Mouse (Mus musculus) left cerebral cortex, postnatal 10 days (tissue): Measurements from ENCODE around the gene Hist1h1d. TPM values are rescaled to one million over a fixed set of nuclear protein-coding genes. Genes with fewer than 3 reads are reported as not detected.

ENCODE experiments used
- DNase-seq, 2 experiments: peaks; one replicate each; pipeline ENCODE4 v3.0.0; 2021 to 2022; ENCODE audit warnings: low spot score in 2 of 2, mixed read lengths in 1 of 2; ENCODE audit errors: extremely low spot score in 1 of 2
- intact Hi-C: fragments of 180-260 bp; cut with DNase I; formaldehyde crosslinking; loops from one replicate; pipeline ENCODE4 v1.15.1; 2025
- microRNA-seq: library from miRNA; unstranded; fragments of <30 nt; microRNA quantifications from one replicate; pipeline ENCODE4 v1.2.0, GENCODE M21; 2022
- total RNA-seq, 2 experiments: library from RNA; stranded (reverse); gene quantifications; 2 replicates each; pipeline ENCODE4 v1.2.3; 2021

Gene Hist1h1d
- total RNA-seq, 2 experiments from 2014 or later, result 4.5 to 5.3 TPM

GRCm38 (mm10) chr13:23603182-23603699 lies 50.2 kb downstream of the Hist1h1d start:
- DNase-seq, result no peak
- intact Hi-C loops, result no loop called here

GRCm38 (mm10) chr13:23604452-23604851 lies 51.4 kb downstream of the Hist1h1d start:
- intact Hi-C loops, result no loop called here
- DNase-seq, result no peak

GRCm38 (mm10) chr13:23605052-23605451 lies 52.0 kb downstream of the Hist1h1d start:
- no peak for DNase-seq
- intact Hi-C loops, result no loop called here

GRCm38 (mm10) chr13:23609209-23609608 lies 56.1 kb downstream of the Hist1h1d start:
- DNase-seq, result no peak
- intact Hi-C loops, result no loop called here

GRCm38 (mm10) chr13:23609844-23610243 lies 56.8 kb downstream of the Hist1h1d start:
- DNase-seq, result no peak
- intact Hi-C loops, result no loop called here

Small RNA genes lying within 50 kb of the gene (microRNA-seq; reads per million reads assigned to microRNA genes)
- gene Gm44297, result not detected
- gene Gm44359, result not detected
- gene Gm44394, result not detected
- 1.1 reads per million for gene n-TStga1

Other genes starting within 250 kb of the Hist1h1d start
- gene Zfp322a, start 184.1 kb upstream of the Hist1h1d start, total RNA-seq, result 10 to 100 TPM; 38.1 to 40.8 TPM
- gene Abt1, start 129.4 kb upstream of the Hist1h1d start, total RNA-seq, result 1 to 10 TPM; 6.3 to 6.5 TPM
- not detected for gene Btn1a1, start 87.4 kb upstream of the Hist1h1d start, total RNA-seq
- under 1 TPM; 0.75 to 0.88 TPM for gene Btn2a2, start 64.4 kb upstream of the Hist1h1d start, total RNA-seq
- 100 to 1,000 TPM; 265 to 270 TPM for gene Hist1h4h, start 22.2 kb upstream of the Hist1h1d start, total RNA-seq
- 10 to 100 TPM; 27.0 to 28.3 TPM for gene Hist1h2af, start 19.4 kb upstream of the Hist1h1d start, total RNA-seq
- 10 to 100 TPM in 1 of 2 experiments, 1 to 10 TPM in 1; 9.7 to 10.4 TPM for gene Hist1h3g, start 17.8 kb upstream of the Hist1h1d start, total RNA-seq
- gene Hist1h2bh, start 9.9 kb upstream of the Hist1h1d start, total RNA-seq, result 1 to 10 TPM; 1.4 to 1.7 TPM
- gene Hist1h3f, start 9.2 kb upstream of the Hist1h1d start, total RNA-seq, result 10 to 100 TPM; 22.6 to 23.0 TPM
- gene Hist1h4f, start 1.6 kb upstream of the Hist1h1d start, total RNA-seq, result 100 to 1,000 TPM; 148 to 159 TPM
- gene Hist1h3e, start 9.1 kb downstream of the Hist1h1d start, total RNA-seq, result 10 to 100 TPM; 65.0 to 81.2 TPM
- gene Hist1h2ae, start 18.0 kb downstream of the Hist1h1d start, total RNA-seq, result 10 to 100 TPM in 1 of 2 experiments, 1 to 10 TPM in 1; 9.5 to 14.3 TPM
- 100 to 1,000 TPM in 1 of 2 experiments, 10 to 100 TPM in 1; 94.0 to 103 TPM for gene Hist1h2bg, start 18.1 kb downstream of the Hist1h1d start, total RNA-seq
- gene Hist1h2bf, start 20.9 kb downstream of the Hist1h1d start, total RNA-seq, result 10 to 100 TPM; 38.1 to 39.3 TPM
- gene Hist1h2ad, start 21.1 kb downstream of the Hist1h1d start, total RNA-seq, result 1 to 10 TPM; 5.8 to 9.4 TPM
- 1 to 10 TPM; 8.4 to 9.1 TPM for gene Hist1h3d, start 22.5 kb downstream of the Hist1h1d start, total RNA-seq
- 100 to 1,000 TPM; 134 to 145 TPM for gene Hist1h4d, start 28.3 kb downstream of the Hist1h1d start, total RNA-seq
- gene Hist1h2be, start 67.9 kb downstream of the Hist1h1d start, total RNA-seq, result 1 to 10 TPM; 6.8 to 7.2 TPM
- 10 to 100 TPM; 62.5 to 68.0 TPM for gene Hist1h1e, start 69.3 kb downstream of the Hist1h1d start, total RNA-seq
- 1 to 10 TPM; 2.4 to 2.9 TPM for gene Hist1h2ac, start 130.7 kb downstream of the Hist1h1d start, total RNA-seq
- gene Hist1h2bc, start 130.9 kb downstream of the Hist1h1d start, total RNA-seq, result 10 to 100 TPM; 17.4 to 21.2 TPM
- not detected for gene Hist1h1t, start 142.6 kb downstream of the Hist1h1d start, total RNA-seq
- gene Hist1h4c, start 145.2 kb downstream of the Hist1h1d start, total RNA-seq, result 100 to 1,000 TPM in 1 of 2 experiments, 10 to 100 TPM in 1; 94.0 to 104 TPM
- 1 to 10 TPM; 2.0 to 2.5 TPM for gene Hfe, start 157.6 kb downstream of the Hist1h1d start, total RNA-seq
- 10 to 100 TPM; 75.9 to 81.0 TPM for gene Hist1h1c, start 185.5 kb downstream of the Hist1h1d start, total RNA-seq
- gene Hist1h3c, start 192.3 kb downstream of the Hist1h1d start, total RNA-seq, result 10 to 100 TPM; 13.2 to 15.0 TPM
- 10 to 100 TPM; 25.4 to 26.6 TPM for gene Hist1h2bb, start 193.5 kb downstream of the Hist1h1d start, total RNA-seq
- 10 to 100 TPM; 43.9 to 44.2 TPM for gene Hist1h2ab, start 197.9 kb downstream of the Hist1h1d start, total RNA-seq
- gene Hist1h3b, start 199.0 kb downstream of the Hist1h1d start, total RNA-seq, result 10 to 100 TPM; 37.4 to 47.0 TPM
- 10 to 100 TPM; 79.7 to 80.1 TPM for gene Hist1h4b, start 203.8 kb downstream of the Hist1h1d start, total RNA-seq
- gene Hist1h4a, start 208.0 kb downstream of the Hist1h1d start, total RNA-seq, result 10 to 100 TPM; 77.4 to 83.3 TPM
- 10 to 100 TPM; 53.3 to 58.4 TPM for gene Hist1h3a, start 209.1 kb downstream of the Hist1h1d start, total RNA-seq
- gene Hist1h1a, start 210.4 kb downstream of the Hist1h1d start, total RNA-seq, result 10 to 100 TPM; 32.9 to 36.8 TPM
- gene Trim38, start 216.7 kb downstream of the Hist1h1d start, total RNA-seq, result under 1 TPM; 0.36 to 0.54 TPM